Mouse (Mus musculus) spleen, adult 12 weeks (tissue): ENCODE measurements at regions not wholly inside any gene's neighbourhood (a gene's known extent, or its start where the extent isn't known, plus 50 kb on each side); places are given as distances from the start of the nearest gene placed in this dataset.

Source experiments
- DNase-seq: peaks from one replicate; pipeline ENCODE4 v3.0.0; 2022; ENCODE audit warnings: low spot score

- no peak for DNase-seq
These were observed 200.9 kb upstream of the Lrig1 start for GRCm38 (mm10) chr6:94900862-94901261.

GRCm38 (mm10) chr6:94898881-94899280 is 198.9 kb upstream of the Lrig1 start:
- no peak for DNase-seq

GRCm38 (mm10) chr6:94890165-94890564 is 190.2 kb upstream of the Lrig1 start:
- DNase-seq = no peak

GRCm38 (mm10) chr6:94889271-94889670 is 189.3 kb upstream of the Lrig1 start:
- DNase-seq = no peak

- no peak for DNase-seq
These were observed 181.2 kb upstream of the Lrig1 start for GRCm38 (mm10) chr6:94881139-94881538.

- DNase-seq = no peak
These were observed 175.9 kb upstream of the Lrig1 start for GRCm38 (mm10) chr6:94875841-94876240.

GRCm38 (mm10) chr6:94875065-94875464 is 175.1 kb upstream of the Lrig1 start:
- no peak for DNase-seq

- DNase-seq = no peak
These were observed 174.5 kb upstream of the Lrig1 start for GRCm38 (mm10) chr6:94874415-94874814.

- no peak for DNase-seq
These were observed 168.0 kb upstream of the Lrig1 start for GRCm38 (mm10) chr6:94867952-94868351.

GRCm38 (mm10) chr6:94865498-94865897 is 165.5 kb upstream of the Lrig1 start:
- DNase-seq = peak; percentile 26

GRCm38 (mm10) chr6:94858121-94858621 is 158.2 kb upstream of the Lrig1 start:
- DNase-seq = no peak

GRCm38 (mm10) chr6:94850121-94850520 is 150.2 kb upstream of the Lrig1 start:
- no peak for DNase-seq

- no peak for DNase-seq
These were observed 149.6 kb upstream of the Lrig1 start for GRCm38 (mm10) chr6:94849533-94849932.

GRCm38 (mm10) chr6:94848437-94848836 is 148.5 kb upstream of the Lrig1 start:
- DNase-seq = no peak

- DNase-seq = no peak
These were observed 145.9 kb upstream of the Lrig1 start for GRCm38 (mm10) chr6:94845821-94846220.

- no peak for DNase-seq
These were observed 142.9 kb upstream of the Lrig1 start for GRCm38 (mm10) chr6:94842856-94843255.

GRCm38 (mm10) chr6:94841881-94842280 is 141.9 kb upstream of the Lrig1 start:
- DNase-seq = no peak

- no peak for DNase-seq
These were observed 135.8 kb upstream of the Lrig1 start for GRCm38 (mm10) chr6:94835742-94836141.

GRCm38 (mm10) chr6:94834551-94834950 is 134.6 kb upstream of the Lrig1 start:
- DNase-seq = no peak

GRCm38 (mm10) chr6:94830801-94831200 is 130.8 kb upstream of the Lrig1 start:
- DNase-seq = no peak

- no peak for DNase-seq
These were observed 129.3 kb upstream of the Lrig1 start for GRCm38 (mm10) chr6:94829246-94829645.

GRCm38 (mm10) chr6:94826656-94827055 is 126.7 kb upstream of the Lrig1 start:
- DNase-seq = no peak

GRCm38 (mm10) chr6:94818220-94818619 is 118.3 kb upstream of the Lrig1 start:
- no peak for DNase-seq

- no peak for DNase-seq
These were observed 116.2 kb upstream of the Lrig1 start for GRCm38 (mm10) chr6:94816161-94816560.

GRCm38 (mm10) chr6:94814711-94815110 is 114.8 kb upstream of the Lrig1 start:
- no peak for DNase-seq
